Mouse (Mus musculus): ENCODE data around the gene Map4k4.

GRCm38 (mm10) chr1:39946391-39946790 is 45.7 kb downstream of the Map4k4 start:
- no peak for TF ChIP-seq CTCF (IDR thresholded peaks at IDR 0.05; ENCODE audit: borderline replicate concordance, insufficient read depth, low read depth, low read length)
- TF ChIP-seq POLR2A (IDR thresholded peaks at IDR 0.05; ENCODE audit: borderline replicate concordance, insufficient read depth, low read length) = no peak
